Mouse (Mus musculus) cerebellum, adult 18-20 months (tissue): ENCODE measurements at regions not wholly inside any gene's neighbourhood (a gene's known extent, or its start where the extent isn't known, plus 50 kb on each side); places are given as distances from the start of the nearest gene placed in this dataset.

Experiments used
- DNase-seq, 2 experiments: peaks; one replicate each; pipeline ENCODE4 v3.0.0; 2021

DNA sequence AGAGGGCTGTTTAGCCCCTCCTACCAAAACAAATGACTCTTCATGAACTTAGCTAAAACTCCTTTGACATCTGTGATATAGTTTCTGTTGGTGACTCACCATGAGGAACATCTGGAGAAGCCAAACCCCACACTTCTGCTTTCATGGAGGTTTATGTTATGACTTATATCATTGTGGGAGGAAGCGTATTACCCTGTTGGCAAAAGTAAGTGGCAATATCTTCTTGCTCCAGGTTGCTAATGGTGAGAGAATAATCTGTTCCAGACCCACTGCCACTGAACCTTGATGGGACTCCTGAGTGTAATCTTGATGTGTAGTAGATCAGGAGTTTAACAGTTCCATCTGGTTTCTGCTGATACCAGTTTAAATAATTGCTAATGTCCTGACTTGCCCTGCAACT lies 1096.2 kb upstream of the Tacstd2 start:
- DNase-seq = no peak

DNA sequence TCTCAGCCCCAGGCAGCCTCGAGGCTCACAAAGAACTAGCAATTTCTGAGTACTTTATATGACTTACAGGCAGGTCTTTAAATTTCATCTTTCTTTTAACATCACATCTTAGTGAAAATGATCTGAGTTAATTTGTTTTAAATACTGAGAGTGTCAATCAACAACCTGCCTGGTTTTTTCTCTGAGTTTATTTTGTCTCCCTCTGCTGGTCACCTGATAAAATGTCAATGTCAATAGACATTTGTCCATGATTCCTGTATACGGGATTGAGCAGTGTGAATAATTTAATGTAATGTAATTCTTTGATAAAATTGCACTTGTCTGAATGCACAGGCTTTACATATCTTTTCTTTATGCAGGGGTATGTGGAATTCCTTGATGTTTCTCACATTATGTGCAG lies 1070.4 kb upstream of the Tacstd2 start:
- DNase-seq = no peak
